Mouse (Mus musculus): ENCODE results near the gene Aif1l.
A peak's percentile ranks its signal among the peaks of the same experiment; 100 is the strongest.
"Not testable (repeated sequence)": the region's sequence is repeated elsewhere in the genome, so short reads cannot be mapped to it uniquely, and the experiment has no call there.

- TF ChIP-seq CTCF (IDR thresholded peaks at IDR 0.05; ENCODE audit: low read depth), result peak; percentile 7; the same call in 1 of the 2 replicates
- TF ChIP-seq EP300 (IDR thresholded peaks at IDR 0.05; ENCODE audit: low read depth), result not testable (repeated sequence)
Observed at GRCm38 (mm10) chr2:31914213-31914612, 35.7 kb upstream of the Aif1l start.

All from liver, embryonic 14.5 days (tissue).